Mouse (Mus musculus): ENCODE measurements at regions not wholly inside any gene's neighbourhood (a gene's known extent, or its start where the extent isn't known, plus 50 kb on each side); places are given as distances from the start of the nearest gene placed in this dataset.

- 76% methylated on average over 3 of the region's 3 CpGs for WGBS
- Histone ChIP-seq H3K9ac (replicated peaks) (no peak overlapping the region), H3K27ac (replicated peaks) (no peak overlapping the region), H3K4me3 (replicated peaks) (no peak overlapping the region), H3K36me3 (no peaks in the 10 kb centered on the region), H3K4me2 (no peak overlapping the region), H3K27me3 (replicated peaks) (no peaks in the 10 kb centered on the region), H3K4me1 (peaks cover 5% of the 10 kb centered on the region; the same call in 1 of the 2 replicates), H3K9me3 (replicated peaks) (no peaks in the 10 kb centered on the region)
- ATAC-seq (ENCODE audit: low FRiP score), result no peak
Measured at GRCm38 (mm10) chr12:39921481-39921880, 116.3 kb downstream of the Arl4a start.

GRCm38 (mm10) chr12:39920466-39920913 is 117.3 kb downstream of the Arl4a start:
- 8% methylated on average over 8 of the region's 8 CpGs for WGBS
- ATAC-seq (ENCODE audit: low FRiP score), result peak; percentile 78

GRCm38 (mm10) chr12:39919909-39920308 is 117.9 kb downstream of the Arl4a start:
- ATAC-seq (ENCODE audit: low FRiP score), result no peak
- WGBS, result 51% methylated on average over 2 of the region's 2 CpGs
- H3K4me1 ChIP-seq, result peaks cover 5% of the 10 kb centered on the region; the same call in 1 of the 2 replicates
- H3K4me3 ChIP-seq (replicated peaks), result no peak overlapping the region
- no peaks in the 10 kb centered on the region for H3K27me3 ChIP-seq (replicated peaks)
- H3K9me3 ChIP-seq (replicated peaks), result no peaks in the 10 kb centered on the region
- H3K27ac ChIP-seq (replicated peaks), result 0 out of 2 replicates have a peak overlapping the region, but pooled peaks have one; percentile 5
- H3K4me2 ChIP-seq, result no peak overlapping the region
- no peaks in the 10 kb centered on the region for H3K36me3 ChIP-seq
- H3K9ac ChIP-seq (replicated peaks), result no peak overlapping the region

More at GRCm38 (mm10) chr12:39920466-39920913, 117.3 kb downstream of the Arl4a start:
- no peak overlapping the region for H3K9ac ChIP-seq (replicated peaks)
- H3K27ac ChIP-seq (replicated peaks), result 0 out of 2 replicates have a peak overlapping the region, but pooled peaks have one; percentile 5
- H3K36me3 ChIP-seq, result no peaks in the 10 kb centered on the region
- H3K27me3 ChIP-seq (replicated peaks), result no peaks in the 10 kb centered on the region
- H3K4me1 ChIP-seq, result peaks cover 5% of the 10 kb centered on the region; the same call in 1 of the 2 replicates
- peak overlapping the region; percentile 38 for H3K4me2 ChIP-seq
- no peaks in the 10 kb centered on the region for H3K9me3 ChIP-seq (replicated peaks)
- no peak overlapping the region for H3K4me3 ChIP-seq (replicated peaks)

- ATAC-seq (ENCODE audit: low FRiP score), result no peak
- H3K9ac ChIP-seq (replicated peaks), result no peak overlapping the region
- no peak overlapping the region for H3K4me2 ChIP-seq
- no peaks in the 10 kb centered on the region for H3K27me3 ChIP-seq (replicated peaks)
- H3K27ac ChIP-seq (replicated peaks), result no peak overlapping the region
- H3K4me3 ChIP-seq (replicated peaks), result no peak overlapping the region
- 60% methylated on average over 5 of the region's 5 CpGs for WGBS
- no peaks in the 10 kb centered on the region for H3K36me3 ChIP-seq
- no peaks in the 10 kb centered on the region for H3K9me3 ChIP-seq (replicated peaks)
- H3K4me1 ChIP-seq, result no peaks in the 10 kb centered on the region
Measured at GRCm38 (mm10) chr12:39888493-39888892, 149.3 kb downstream of the Arl4a start.

- Histone ChIP-seq H3K4me1 (no peaks in the 10 kb centered on the region), H3K9me3 (replicated peaks) (no peaks in the 10 kb centered on the region), H3K9ac (replicated peaks) (no peak overlapping the region), H3K27ac (replicated peaks) (no peak overlapping the region), H3K36me3 (no peaks in the 10 kb centered on the region), H3K27me3 (replicated peaks) (no peaks in the 10 kb centered on the region), H3K4me2 (no peak overlapping the region), H3K4me3 (replicated peaks) (no peak overlapping the region)
- WGBS, result 52% methylated on average over 3 of the region's 3 CpGs
- no peak for ATAC-seq (ENCODE audit: low FRiP score)
Measured at GRCm38 (mm10) chr12:39885366-39885765, 152.5 kb downstream of the Arl4a start.

GRCm38 (mm10) chr12:39880309-39880708 is 157.5 kb downstream of the Arl4a start:
- no peaks in the 10 kb centered on the region for H3K27me3 ChIP-seq (replicated peaks)
- ATAC-seq (ENCODE audit: low FRiP score), result no peak
- H3K9ac ChIP-seq (replicated peaks), result no peak overlapping the region
- H3K4me1 ChIP-seq, result no peaks in the 10 kb centered on the region
- no peak overlapping the region for H3K4me2 ChIP-seq
- no peaks in the 10 kb centered on the region for H3K9me3 ChIP-seq (replicated peaks)
- H3K36me3 ChIP-seq, result no peaks in the 10 kb centered on the region
- H3K27ac ChIP-seq (replicated peaks), result no peak overlapping the region
- 92% methylated on average over 1 of the region's 1 CpGs for WGBS
- no peak overlapping the region for H3K4me3 ChIP-seq (replicated peaks)

GRCm38 (mm10) chr12:39873917-39874316 is 163.9 kb downstream of the Arl4a start:
- H3K36me3 ChIP-seq, result no peaks in the 10 kb centered on the region
- WGBS, result 79% methylated on average over 6 of the region's 6 CpGs
- H3K4me1 ChIP-seq, result no peaks in the 10 kb centered on the region
- H3K4me2 ChIP-seq, result no peak overlapping the region
- no peak overlapping the region for H3K27ac ChIP-seq (replicated peaks)
- H3K27me3 ChIP-seq (replicated peaks), result no peaks in the 10 kb centered on the region
- no peak overlapping the region for H3K4me3 ChIP-seq (replicated peaks)
- no peak overlapping the region for H3K9ac ChIP-seq (replicated peaks)
- ATAC-seq (ENCODE audit: low FRiP score), result no peak
- no peaks in the 10 kb centered on the region for H3K9me3 ChIP-seq (replicated peaks)

- WGBS, result 87% methylated on average over 1 of the region's 1 CpGs
- no peaks in the 10 kb centered on the region for H3K4me1 ChIP-seq
- ATAC-seq (ENCODE audit: low FRiP score), result no peak
- H3K9me3 ChIP-seq (replicated peaks), result no peaks in the 10 kb centered on the region
- no peak overlapping the region for H3K4me3 ChIP-seq (replicated peaks)
- no peak overlapping the region for H3K9ac ChIP-seq (replicated peaks)
- H3K4me2 ChIP-seq, result no peak overlapping the region
- no peaks in the 10 kb centered on the region for H3K36me3 ChIP-seq
- H3K27me3 ChIP-seq (replicated peaks), result no peaks in the 10 kb centered on the region
- no peak overlapping the region for H3K27ac ChIP-seq (replicated peaks)
Measured at GRCm38 (mm10) chr12:39861797-39862196, 176.0 kb downstream of the Arl4a start.

GRCm38 (mm10) chr12:39851610-39852009 is 186.2 kb downstream of the Arl4a start:
- 85% methylated on average over 6 of the region's 6 CpGs for WGBS
- no peaks in the 10 kb centered on the region for H3K36me3 ChIP-seq
- no peak for ATAC-seq (ENCODE audit: low FRiP score)

GRCm38 (mm10) chr12:39849346-39850058 is 188.3 kb downstream of the Arl4a start:
- H3K4me3 ChIP-seq (replicated peaks), result no peak overlapping the region
- no peaks in the 10 kb centered on the region for H3K4me1 ChIP-seq
- no peaks in the 10 kb centered on the region for H3K9me3 ChIP-seq (replicated peaks)
- WGBS, result 54% methylated on average over 3 of the region's 3 CpGs
- no peaks in the 10 kb centered on the region for H3K36me3 ChIP-seq
- H3K27ac ChIP-seq (replicated peaks), result no peak overlapping the region
- H3K9ac ChIP-seq (replicated peaks), result no peak overlapping the region
- no peak for ATAC-seq (ENCODE audit: low FRiP score)
- no peak overlapping the region for H3K4me2 ChIP-seq
- H3K27me3 ChIP-seq (replicated peaks), result no peaks in the 10 kb centered on the region

More at GRCm38 (mm10) chr12:39851610-39852009, 186.2 kb downstream of the Arl4a start:
- Histone ChIP-seq H3K4me1 (no peaks in the 10 kb centered on the region), H3K27ac (replicated peaks) (no peak overlapping the region), H3K9ac (replicated peaks) (no peak overlapping the region), H3K4me2 (no peak overlapping the region), H3K4me3 (replicated peaks) (no peak overlapping the region), H3K9me3 (replicated peaks) (no peaks in the 10 kb centered on the region), H3K27me3 (replicated peaks) (no peaks in the 10 kb centered on the region)

- Histone ChIP-seq H3K27me3 (replicated peaks) (no peaks in the 10 kb centered on the region), H3K27ac (replicated peaks) (no peak overlapping the region), H3K9me3 (replicated peaks) (no peaks in the 10 kb centered on the region), H3K4me2 (no peak overlapping the region), H3K36me3 (no peaks in the 10 kb centered on the region), H3K9ac (replicated peaks) (no peak overlapping the region), H3K4me3 (replicated peaks) (no peak overlapping the region), H3K4me1 (no peaks in the 10 kb centered on the region)
- WGBS, result 94% methylated on average over 2 of the region's 2 CpGs
- no peak for ATAC-seq (ENCODE audit: low FRiP score)
Measured at GRCm38 (mm10) chr12:39840615-39841014, 197.2 kb downstream of the Arl4a start.

- Histone ChIP-seq H3K27ac (replicated peaks) (no peak overlapping the region), H3K9ac (replicated peaks) (no peak overlapping the region), H3K4me3 (replicated peaks) (no peak overlapping the region), H3K27me3 (replicated peaks) (no peaks in the 10 kb centered on the region), H3K4me2 (no peak overlapping the region), H3K36me3 (no peaks in the 10 kb centered on the region), H3K9me3 (replicated peaks) (no peaks in the 10 kb centered on the region), H3K4me1 (no peaks in the 10 kb centered on the region)
- WGBS, result 77% methylated on average over 1 of the region's 1 CpGs
- ATAC-seq (ENCODE audit: low FRiP score), result no peak
Measured at GRCm38 (mm10) chr12:39840179-39840578, 197.6 kb downstream of the Arl4a start.

Data from neural tube, embryonic 15.5 days (tissue).